Mouse (Mus musculus): ENCODE measurements at regions not wholly inside any gene's neighbourhood (a gene's known extent, or its start where the extent isn't known, plus 50 kb on each side); places are given as distances from the start of the nearest gene placed in this dataset.

DNA sequence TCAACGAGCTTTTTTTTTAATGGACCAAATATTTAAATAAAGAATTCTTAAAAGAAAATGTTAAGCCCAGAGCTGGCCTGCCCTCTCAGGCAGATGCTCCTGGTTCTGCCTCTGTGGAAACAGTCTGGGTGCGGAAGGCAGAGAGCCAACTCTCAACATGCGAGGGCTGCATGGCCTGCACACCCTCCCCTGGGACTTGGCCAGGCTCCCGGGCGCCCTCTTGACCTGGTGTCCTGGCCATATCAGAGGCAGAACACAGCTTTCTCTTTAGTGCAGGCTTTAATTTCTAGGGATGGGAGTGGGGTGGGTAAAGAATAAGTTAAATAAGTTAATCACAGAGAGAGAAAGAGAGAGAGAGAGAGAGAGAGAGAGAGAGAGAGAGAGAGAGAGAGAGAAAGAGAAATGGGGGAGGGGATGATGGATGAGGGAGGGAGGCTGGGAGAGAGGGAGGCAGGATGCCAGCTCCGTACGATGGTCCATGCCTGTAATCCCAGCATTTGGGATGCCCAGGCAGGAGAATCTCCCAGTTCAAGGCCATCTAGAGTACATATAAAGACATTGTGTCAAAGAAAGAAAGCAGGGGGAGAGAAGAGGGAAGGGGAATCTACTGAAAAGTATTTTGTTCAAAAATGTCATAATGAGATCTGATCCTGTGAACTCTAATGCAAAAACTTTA, 123.2 kb upstream of the Plekha5 start:
- no peak for DNase-seq (ENCODE audit: low spot score)

DNA sequence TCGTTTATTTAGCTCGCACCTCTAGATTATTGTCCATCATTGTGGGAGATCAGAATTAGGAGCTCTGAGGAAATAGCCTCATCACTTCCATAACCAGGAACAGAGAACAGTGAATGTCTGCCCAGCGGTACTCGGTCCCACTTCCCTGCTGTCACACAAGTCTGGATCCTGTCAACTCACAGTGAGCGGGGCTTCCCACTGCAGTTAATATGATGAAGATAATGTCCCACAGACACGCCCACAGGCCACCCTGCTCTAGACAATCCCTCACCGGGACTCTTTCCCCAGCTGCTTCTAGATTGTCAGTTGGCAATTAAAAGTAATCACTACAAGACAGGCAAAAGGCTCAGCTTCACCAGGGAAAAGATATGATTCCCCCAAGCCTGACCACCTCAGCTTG, 124.2 kb upstream of the Plekha5 start:
- DNase-seq (ENCODE audit: low spot score): no peak

DNA sequence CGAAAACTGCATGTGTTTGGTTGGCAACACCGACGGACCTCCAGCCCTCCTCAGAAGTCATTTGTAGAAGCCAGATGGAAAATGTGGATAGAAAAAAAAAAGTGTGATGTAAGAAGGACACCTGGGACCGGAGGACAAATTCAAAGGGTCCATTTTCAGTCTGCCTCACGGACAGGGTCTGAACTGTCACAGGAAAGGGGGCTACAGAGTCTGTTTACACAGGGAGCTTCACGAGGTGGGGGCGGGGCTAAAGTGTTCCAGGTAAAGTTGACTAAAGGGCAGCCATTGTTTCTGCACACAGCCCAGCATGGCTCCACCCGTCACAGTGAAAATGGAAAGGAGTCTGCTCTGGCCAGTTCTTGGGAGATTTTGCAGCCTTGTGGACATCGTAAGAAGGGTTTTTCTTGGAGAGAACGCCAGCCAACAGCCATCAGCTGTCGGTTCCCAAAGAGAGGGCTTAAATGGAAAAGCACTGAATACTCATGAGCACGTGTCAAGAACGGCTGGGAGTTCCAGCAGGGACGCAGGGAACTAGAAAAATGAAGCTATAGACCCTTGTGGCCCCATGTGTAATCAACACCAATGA, 125.8 kb upstream of the Plekha5 start:
- no peak for DNase-seq (ENCODE audit: low spot score)

DNA sequence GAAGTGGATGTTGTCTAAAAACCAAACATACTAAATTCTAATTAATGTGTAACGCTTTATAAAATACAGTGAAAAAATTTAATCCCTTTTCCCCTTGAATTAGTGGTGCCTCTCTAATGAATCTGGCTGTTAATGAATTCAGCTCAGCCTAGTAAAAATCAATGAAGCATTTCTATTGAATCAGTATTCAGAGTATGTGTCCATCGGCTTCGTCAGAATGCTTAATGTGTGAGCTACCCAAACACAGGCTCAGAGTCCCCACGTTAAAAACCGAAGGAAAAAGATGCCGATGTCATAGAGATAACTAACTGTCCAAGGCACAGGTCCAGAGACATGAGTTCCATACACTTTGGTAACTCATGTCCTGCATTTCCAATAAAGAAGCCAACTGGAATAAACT, 126.3 kb upstream of the Plekha5 start:
- DNase-seq (ENCODE audit: low spot score): no peak

DNA sequence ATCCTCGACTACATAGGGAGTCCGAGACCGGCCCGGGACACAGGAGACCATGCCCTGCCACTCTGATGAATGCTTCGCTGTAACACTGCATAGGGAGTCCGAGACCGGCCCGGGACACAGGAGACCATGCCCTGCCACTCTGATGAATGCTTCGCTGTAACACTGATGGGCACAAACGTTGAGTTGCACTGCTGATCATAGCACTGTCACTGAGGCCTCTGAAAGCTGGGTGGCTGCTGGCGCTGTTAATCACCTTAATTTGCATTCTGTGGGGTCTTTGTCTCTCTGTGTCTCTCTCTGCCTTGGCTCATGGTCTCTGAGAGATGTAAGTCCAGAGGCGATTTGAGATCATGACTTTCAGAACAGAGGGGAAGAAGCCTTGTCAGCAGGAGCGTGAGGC, 133.7 kb upstream of the Plekha5 start:
- DNase-seq (ENCODE audit: low spot score): no peak

DNA sequence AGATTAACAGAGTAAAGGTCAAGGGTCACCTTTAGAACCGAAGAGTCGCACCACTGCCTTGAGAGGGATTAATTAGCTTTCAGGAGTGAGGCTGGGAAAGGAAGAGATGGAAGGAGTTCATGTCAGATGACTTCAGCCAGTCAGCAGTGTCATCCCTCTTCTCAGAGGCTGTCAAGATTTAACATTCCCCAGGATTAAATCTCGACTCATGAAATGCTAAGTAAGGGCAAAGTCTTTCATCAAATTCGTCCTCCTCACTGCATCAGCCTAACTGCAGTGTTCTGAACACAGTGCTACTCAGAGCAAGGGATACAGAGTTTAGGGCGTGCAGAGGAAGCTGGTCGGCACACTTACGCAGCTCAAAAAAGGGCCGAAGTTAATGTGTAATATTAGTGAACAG, 135.1 kb upstream of the Plekha5 start:
- DNase-seq (ENCODE audit: low spot score): no peak

DNA sequence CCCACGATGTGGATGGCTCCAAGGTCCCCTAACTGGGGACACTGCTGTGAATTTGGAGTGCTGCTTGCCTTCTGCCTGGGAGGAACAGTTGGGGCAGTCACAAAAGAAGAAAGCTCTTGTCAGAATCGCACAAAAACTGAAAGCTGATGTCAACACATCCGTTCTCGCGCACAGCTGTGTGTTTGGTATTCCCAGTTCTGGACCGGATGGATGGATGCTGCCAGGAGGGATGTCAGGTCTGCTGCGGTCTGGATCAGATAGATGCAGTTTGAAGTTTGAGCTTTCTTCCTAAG, 141.6 kb upstream of the Plekha5 start:
- DNase-seq (ENCODE audit: low spot score): no peak

DNA sequence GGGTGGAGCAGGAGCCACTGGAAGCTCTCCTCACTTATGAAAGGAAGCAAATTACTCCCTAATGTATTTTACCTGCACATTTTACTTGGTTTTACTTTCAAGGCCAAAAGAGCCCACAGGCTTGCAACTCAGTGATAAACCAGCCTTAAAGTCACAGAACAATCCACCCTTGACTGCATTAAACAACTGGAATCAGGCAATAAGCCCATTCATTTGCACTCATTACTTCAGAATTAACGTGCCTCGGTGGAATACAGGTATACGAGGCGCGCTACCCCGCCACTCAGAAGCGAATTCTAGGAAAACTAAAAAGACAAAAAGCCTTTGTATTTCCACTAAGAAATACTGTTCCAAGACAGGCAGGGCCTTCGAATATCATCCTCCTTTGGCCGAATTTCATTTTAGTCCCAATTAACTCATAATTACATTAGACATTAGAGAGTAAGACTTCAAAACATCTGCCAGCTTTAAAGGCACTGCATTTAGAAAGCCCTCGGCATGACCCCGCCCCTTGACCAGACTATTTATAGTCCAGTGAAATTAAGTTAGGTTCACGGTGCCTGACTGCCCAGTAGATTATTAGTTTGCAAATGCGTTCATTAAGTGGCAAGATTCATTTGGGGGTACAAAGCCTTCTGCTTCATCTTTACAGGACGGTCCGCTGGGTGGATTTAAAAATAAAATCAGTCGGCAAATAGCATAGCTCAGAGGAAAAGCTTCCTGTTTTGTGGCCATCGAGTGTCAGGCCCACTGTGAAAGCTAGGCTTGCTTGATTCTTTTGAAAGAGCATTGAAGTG, 142.2 kb upstream of the Plekha5 start:
- DNase-seq (ENCODE audit: low spot score): no peak

DNA sequence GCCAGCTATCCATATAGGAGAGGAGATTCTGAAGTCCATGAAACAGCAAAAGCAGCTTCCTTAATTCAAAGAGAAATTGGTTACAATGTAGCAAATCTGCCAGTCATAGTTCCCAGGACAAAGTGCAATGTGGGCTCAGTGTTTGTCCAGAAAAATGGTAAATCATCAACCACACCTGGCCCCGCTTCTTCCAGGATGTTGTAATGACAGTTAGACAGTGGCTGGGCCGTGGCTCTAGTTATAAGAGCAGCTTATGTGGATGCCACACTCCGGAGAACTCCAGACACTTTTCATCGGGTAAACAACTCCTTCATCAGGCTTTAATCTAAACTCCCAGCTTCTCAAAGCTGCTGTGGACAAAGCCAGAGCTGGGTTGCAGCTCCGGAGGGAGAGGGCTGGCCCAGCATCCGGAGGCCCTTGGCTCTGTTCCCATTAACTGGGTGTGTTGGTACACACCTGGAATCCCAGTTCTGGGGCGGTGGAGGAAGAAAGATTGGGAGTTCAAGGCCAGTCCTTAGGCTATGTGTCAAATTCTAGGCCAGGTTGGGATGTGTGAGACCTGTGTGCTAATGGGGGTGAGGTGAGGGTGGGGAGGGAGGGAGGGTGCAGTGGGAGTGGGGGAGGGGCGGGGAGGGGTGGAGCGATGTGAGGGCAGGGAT, 142.9 kb upstream of the Plekha5 start:
- DNase-seq (ENCODE audit: low spot score): no peak

DNA sequence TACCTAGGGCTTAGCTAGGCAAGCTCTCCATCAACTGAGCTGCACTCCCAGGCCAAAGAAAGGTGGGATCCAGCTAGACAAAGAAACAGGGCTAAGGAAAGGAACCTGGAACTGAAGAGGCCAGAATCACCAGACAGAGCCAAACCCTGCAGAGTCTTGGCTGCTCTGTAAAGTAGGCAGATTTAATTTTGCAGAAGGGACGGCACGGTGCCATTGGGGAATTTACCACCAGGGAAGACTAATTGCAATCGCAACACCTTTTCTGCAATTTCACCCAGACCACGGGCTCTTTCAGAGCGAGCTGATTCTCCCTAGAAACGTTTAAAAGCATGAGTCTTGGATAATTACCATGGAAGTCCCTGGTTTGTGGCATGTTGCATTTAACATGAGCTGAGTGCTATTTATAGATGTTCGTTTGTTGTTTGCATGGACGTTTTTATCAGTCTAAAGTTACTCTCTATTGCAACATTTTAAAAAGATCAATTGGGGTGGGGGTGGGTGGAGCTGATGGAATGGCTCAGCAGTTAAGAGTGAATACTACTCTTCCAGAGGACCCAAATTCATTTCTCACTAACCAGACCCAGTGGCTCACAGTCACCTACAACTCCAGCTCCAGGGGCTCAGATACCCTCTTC, 144.0 kb upstream of the Plekha5 start:
- no peak for DNase-seq (ENCODE audit: low spot score)

DNA sequence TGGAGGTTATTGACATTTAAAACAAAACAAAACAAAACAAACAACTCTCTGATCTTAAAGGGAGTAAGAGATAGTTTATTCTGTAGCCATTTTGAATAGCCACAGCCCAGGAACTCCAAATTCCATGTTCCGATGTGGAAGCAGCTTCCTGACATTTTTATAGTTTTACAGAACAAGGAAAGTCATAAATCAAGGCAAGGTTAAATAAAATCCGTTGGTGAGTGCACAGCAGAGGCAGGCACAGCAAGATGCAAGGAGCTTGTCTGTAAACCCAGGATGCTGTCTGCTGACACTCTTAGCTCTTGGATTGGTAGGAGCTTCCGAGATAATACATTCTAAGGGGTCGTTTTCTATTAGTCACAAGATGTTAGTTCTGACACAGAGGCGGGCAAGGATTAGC, 145.1 kb upstream of the Plekha5 start:
- DNase-seq (ENCODE audit: low spot score): no peak

DNA sequence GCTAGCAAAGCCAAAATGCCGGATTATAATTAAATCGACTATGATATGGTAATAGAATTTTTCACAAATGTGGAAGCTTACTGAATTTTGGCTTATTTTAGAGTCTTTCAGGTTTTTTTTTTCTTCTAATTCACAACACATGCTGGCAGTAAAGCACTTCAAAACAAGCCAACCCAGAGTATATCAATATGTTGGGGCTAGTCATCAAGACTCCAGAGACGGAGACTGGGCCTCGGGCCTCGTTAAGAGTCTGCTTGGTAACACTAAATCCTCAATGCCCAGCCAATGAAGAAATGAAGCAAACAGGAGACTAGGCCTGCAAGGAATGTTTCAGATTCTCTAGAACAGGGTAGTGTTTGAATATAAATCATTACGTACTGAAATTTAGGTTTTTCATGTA, 153.3 kb upstream of the Plekha5 start:
- DNase-seq (ENCODE audit: low spot score): no peak

DNA sequence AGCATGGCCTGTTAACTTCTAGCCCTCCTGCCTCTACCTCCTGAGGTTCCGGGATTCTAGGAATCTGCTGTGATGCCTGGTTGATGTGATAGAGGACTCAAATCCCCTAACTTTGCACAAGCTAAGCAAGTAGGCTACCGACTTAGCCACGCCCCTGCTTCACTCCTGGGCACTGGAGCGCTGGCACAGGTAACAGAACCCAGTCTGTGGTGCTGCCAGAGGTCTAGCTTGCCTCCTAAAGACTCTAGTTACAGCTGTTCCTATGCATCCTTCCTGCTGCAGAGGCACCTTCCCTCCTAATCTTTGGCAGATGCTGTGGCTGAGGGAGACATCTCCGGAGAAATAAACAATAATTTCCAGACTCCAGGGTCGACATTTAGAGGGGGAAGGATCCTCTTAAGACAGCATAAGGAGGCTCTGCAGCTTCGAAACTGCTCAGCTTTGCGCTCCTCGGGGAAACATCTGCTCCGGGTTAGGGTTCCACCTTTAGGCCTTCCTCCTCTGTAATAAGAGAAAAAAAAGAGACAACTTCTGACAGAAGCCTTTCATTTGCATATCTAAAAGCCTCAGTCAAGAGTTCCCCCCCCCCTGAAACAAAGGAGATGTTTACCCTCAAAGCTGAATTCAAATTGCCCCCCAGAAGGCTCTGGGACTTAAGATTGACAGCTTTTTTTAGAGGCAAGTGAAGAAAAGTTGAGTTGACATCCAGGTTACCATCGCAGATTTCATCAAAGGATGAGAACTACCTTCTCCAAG, 155.4 kb upstream of the Plekha5 start:
- no peak for DNase-seq (ENCODE audit: low spot score)

DNA sequence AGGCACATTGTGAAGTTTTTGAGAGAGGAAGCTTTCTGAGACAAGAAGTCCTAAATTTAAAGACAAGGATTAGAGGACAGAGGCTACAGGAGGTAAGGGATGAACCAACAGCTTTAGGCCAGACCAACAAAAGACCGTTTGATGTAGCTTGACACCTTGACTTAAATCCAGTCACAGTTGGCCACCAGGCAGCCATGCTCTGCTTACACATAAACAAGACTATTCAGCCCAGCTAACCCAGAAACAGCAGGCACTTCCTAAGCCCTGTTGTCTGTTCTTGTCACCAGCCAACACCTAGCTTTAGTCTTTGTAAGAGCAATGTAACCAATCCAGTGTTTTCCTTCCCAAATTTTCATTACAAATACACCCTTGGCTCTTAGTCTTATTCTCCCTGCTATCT, 159.9 kb upstream of the Plekha5 start:
- no peak for DNase-seq (ENCODE audit: low spot score)

DNA sequence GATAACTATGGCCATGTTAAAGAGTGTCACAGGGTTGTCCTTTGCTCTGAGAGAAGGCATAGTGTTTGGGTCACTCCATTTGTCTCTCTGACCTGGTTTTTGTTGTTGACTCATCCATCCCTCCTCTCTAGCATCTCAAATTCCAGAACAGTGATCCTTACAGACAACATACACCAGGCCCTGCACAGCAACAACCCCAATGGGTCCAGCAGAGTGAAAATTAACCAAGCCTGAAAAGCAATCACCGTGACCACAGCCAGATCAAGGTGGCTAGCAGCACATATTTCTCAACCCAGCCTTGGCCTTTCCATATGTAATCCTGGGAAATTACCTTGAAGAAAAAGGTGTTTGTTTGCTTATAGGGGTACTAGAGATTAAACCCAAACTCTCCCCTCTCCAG, 162.0 kb upstream of the Plekha5 start:
- DNase-seq (ENCODE audit: low spot score): no peak

DNA sequence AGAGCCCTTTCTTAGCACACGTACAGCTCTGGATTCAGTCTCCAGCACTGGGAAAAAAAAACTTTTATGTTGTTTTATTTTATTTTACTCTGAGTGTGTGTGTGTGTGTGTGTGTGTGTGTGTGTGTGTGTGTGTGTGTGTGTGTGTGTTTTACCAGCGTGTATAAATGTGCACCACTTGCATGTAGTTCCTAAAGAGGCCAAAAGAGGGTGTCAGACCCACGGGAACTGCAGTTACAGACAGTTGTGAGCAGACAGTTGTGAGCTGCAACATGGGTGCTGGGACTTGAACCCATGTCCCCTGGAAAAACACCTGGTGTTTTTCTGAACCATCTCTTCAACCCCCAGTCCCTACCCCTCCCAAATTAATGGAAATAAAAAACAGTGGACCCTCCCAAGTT, 165.1 kb upstream of the Plekha5 start:
- DNase-seq (ENCODE audit: low spot score): no peak

DNA sequence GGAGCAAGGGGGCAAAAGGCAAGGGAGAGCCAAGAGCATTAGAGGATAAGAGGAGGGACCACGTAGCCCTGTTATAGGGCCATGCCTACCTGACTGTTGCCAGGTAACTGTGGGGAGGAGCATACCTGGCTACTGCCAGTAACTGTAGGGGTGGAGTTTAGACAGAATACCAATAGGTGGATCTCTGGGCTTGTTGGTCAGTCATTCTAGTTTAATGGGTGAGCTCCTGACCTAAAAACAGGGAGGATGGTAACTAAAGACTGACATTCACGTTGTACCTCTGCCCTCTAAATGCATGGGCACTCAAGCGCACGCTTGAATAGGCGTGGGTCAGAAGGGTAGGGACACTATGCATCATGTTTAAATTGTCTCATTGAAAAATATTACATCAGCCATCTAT, 165.8 kb upstream of the Plekha5 start:
- DNase-seq (ENCODE audit: low spot score): no peak

DNA sequence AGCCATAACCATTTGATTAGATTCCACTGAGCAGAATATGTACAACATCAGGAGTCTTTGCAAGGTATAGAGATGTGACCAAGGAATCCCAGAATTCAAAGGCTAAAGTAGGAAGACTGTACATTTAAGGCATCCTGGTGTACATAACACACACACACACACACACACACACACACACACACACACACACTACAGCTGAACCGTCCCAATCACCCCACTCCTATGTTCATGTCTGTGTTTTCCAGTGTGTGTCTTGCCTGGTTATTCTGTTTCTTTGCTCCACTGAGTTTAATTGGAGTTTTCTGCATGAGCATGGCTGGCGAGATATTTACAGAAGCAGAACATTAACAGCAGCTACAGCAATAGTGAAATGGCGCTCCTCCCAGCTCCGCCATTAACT, 172.3 kb upstream of the Plekha5 start:
- DNase-seq (ENCODE audit: low spot score): no peak

DNA sequence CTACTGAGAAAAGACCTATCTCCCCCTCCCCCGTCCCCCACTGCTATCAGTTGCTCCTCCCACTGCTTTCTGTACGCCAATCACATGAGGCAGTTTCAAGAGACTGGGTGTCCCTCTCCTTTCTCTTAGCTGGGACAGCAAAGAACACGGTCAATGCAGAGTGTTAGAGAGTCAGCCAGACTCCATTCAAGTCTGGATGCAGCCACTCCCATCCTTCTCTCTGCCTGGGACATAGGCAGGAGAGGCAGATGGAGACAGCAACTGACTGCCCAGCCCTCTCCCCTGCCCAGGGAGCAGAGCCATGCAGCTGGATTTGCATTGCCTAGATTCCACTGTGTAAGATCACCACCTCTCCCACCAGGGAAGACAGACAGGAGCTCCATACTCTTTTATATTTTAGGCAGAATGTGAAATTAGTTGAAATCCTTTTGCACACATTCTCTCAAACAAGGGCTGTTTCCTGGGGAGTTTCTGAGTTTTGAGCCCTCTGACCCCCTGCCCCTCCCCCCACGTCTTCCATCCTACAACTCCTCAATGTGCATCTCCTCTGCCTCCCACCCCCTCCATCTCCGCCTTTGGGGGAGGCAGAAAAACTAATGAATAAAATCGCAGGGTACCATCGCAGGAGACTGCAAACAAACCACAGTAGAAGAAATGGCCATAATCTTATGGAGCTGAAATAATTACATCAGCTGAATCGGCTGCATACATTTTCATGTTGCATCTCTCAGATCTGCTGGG, 180.3 kb upstream of the Plekha5 start:
- no peak for DNase-seq (ENCODE audit: low spot score)

DNA sequence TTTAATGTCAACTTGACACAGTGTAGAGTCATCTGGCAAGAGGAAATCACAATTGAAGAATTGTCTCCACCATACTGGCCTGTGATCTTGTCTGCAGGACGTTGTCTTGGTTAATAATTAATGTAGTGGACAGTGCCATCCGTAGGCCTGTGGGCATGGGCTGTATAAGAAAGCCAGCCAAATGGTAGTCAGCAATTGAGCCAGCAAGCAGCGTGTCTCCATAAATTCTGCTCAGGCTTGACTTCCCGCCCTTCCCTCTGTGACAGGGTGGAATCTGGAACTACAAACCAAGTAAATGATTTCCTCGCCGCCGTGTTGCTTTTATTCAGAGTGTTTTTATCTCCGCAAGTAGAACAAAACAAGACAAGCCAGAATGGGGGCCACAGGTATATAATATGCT, 184.5 kb upstream of the Plekha5 start:
- DNase-seq (ENCODE audit: low spot score): no peak

DNA sequence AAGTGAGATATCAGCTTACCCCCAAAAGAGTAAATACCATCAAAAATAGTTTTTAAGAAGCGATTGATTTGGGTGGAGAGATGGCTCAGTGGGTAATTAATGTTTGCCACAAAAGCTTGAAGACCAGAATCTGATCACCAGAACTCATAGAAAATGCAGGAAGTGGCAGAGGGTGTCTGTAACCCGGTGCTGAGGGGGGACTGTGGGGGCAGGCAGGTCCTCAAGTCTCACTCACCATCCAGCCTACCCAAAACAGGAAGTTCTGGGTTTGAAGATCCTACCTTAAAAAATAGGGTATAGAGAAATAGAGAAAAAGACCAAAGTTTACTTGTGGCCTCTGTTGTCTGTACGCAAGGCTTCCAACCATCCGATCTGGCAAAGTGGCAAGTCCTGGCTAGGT, 190.3 kb upstream of the Plcz1 start:
- DNase-seq (ENCODE audit: low spot score): no peak

Measured in layer of hippocampus, adult 9-10 months (tissue).